Mouse (Mus musculus): Measurements from ENCODE around the gene Mnat1.

DNA sequence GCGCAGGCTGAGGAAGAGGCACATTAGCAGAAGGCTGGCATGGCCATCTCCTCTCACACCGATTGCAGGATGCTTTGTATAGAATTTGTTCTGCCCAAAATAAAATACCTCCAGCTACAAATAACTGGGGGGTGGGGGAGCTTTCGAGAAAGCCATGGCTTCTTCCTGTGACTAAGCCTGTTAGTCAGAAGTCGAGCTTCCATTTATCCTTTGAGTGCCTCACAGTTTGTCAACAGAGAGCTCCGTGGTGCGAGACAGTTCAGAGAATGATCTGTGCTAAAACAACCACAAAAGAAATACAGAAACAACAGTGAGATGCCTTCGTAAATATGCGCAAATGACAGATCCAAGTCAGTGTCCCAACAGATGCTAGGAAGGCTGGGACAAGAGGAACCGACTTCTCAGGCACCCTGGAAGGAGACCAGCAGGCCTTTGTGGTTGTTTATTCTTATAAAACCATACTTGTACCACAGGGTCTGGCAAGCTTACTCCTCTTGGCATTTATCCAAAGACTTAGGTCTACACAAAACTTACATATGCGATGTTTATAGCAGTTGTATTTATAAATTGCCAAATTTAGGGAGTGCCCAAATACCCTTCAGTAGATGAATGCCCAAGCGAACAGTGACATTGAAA, 172.1 kb downstream of the Mnat1 start:
- TF ChIP-seq CTCF (conservative IDR thresholded peaks at IDR 0.05; ENCODE audit: insufficient read depth, insufficient read length, low read depth, low read length) (no peak), POLR2A (IDR thresholded peaks at IDR 0.05; ENCODE audit: low read depth, low read length) (no peak)
